Mouse (Mus musculus) gastrocnemius, adult 18-20 months (tissue): ENCODE measurements around the gene Cyp1a1. TPM values are rescaled to one million over a fixed set of nuclear protein-coding genes. Genes with fewer than 3 reads are reported as not detected.

ENCODE experiments used
- DNase-seq: peaks from one replicate; pipeline ENCODE4 v3.0.0; 2021; ENCODE audit warnings: low spot score
- total RNA-seq, 2 experiments: library from RNA; stranded (reverse); gene quantifications; 2 replicates each; pipeline ENCODE4 v1.2.3; 2021

The Cyp1a1 gene
- total RNA-seq, 2 experiments from 2014 or later, result 0.24 to 0.37 TPM

- peak; percentile 95 for DNase-seq
These were observed 32.0 kb upstream of the Cyp1a1 start for GRCm38 (mm10) chr9:57655749-57656148.

GRCm38 (mm10) chr9:57656631-57657350 lies 30.9 kb upstream of the Cyp1a1 start:
- DNase-seq, result no peak

- no peak for DNase-seq
These were observed 29.9 kb upstream of the Cyp1a1 start for GRCm38 (mm10) chr9:57657843-57658242.

GRCm38 (mm10) chr9:57658970-57659369 lies 28.8 kb upstream of the Cyp1a1 start:
- DNase-seq, result no peak

GRCm38 (mm10) chr9:57659774-57660173 lies 28.0 kb upstream of the Cyp1a1 start:
- peak; percentile 85 for DNase-seq

- DNase-seq, result no peak
These were observed 27.2 kb upstream of the Cyp1a1 start for GRCm38 (mm10) chr9:57660501-57660900.

GRCm38 (mm10) chr9:57661552-57661951 lies 26.2 kb upstream of the Cyp1a1 start:
- no peak for DNase-seq

GRCm38 (mm10) chr9:57664616-57665015 lies 23.1 kb upstream of the Cyp1a1 start:
- DNase-seq, result no peak

- DNase-seq, result no peak
These were observed 21.2 kb upstream of the Cyp1a1 start for GRCm38 (mm10) chr9:57666536-57666935.

- DNase-seq, result no peak
These were observed 20.6 kb upstream of the Cyp1a1 start for GRCm38 (mm10) chr9:57667136-57667535.

- DNase-seq, result no peak
These were observed 19.9 kb upstream of the Cyp1a1 start for GRCm38 (mm10) chr9:57667817-57668216.

- DNase-seq, result no peak
These were observed 19.5 kb upstream of the Cyp1a1 start for GRCm38 (mm10) chr9:57668277-57668676.

GRCm38 (mm10) chr9:57669566-57669965 lies 18.2 kb upstream of the Cyp1a1 start:
- no peak for DNase-seq

GRCm38 (mm10) chr9:57671037-57671436 lies 16.7 kb upstream of the Cyp1a1 start:
- no peak for DNase-seq

GRCm38 (mm10) chr9:57671500-57671899 lies 16.2 kb upstream of the Cyp1a1 start:
- no peak for DNase-seq

- DNase-seq, result no peak
These were observed 6.3 kb upstream of the Cyp1a1 start for GRCm38 (mm10) chr9:57681411-57681810.

- DNase-seq, result no peak
These were observed 4.2 kb upstream of the Cyp1a1 start, which contains the start of gene Cyp1a2 for GRCm38 (mm10) chr9:57683520-57683919. TSS of gene Cyp1a2 (minus strand) at chr9:57683703.

- no peak for DNase-seq
These were observed 1.7 kb upstream of the Cyp1a1 start for GRCm38 (mm10) chr9:57686011-57686410.

- no peak for DNase-seq
These were observed 430 bp downstream of the Cyp1a1 start for GRCm38 (mm10) chr9:57688158-57688557.

- DNase-seq, result no peak
These were observed 878 bp downstream of the Cyp1a1 start for GRCm38 (mm10) chr9:57688606-57689005.

GRCm38 (mm10) chr9:57694108-57694507 lies 6.4 kb downstream of the Cyp1a1 start:
- no peak for DNase-seq

- peak; percentile 58 for DNase-seq
These were observed 8.9 kb downstream of the Cyp1a1 start for GRCm38 (mm10) chr9:57696380-57697285.
